Mouse (Mus musculus): ENCODE measurements around the gene Ranbp17. TPM values are rescaled to one million over a fixed set of nuclear protein-coding genes. Genes with fewer than 3 reads are reported as not detected.

The Ranbp17 gene
- polyA plus RNA-seq (2012): 0.15 and 0.34 TPM in 2 replicates

GRCm38 (mm10) chr11:33513376-33513991 is at the start of gene Ranbp17:
Ranbp17 (minus strand) TSS chr11:33513746.

GRCm38 (mm10) chr11:33276637-33277036 is 236.9 kb downstream of the Ranbp17 start, which contains the start of gene Gm12117:
Gm12117 (minus strand) TSS chr11:33276737.

GRCm38 (mm10) chr11:33203383-33204328 is 309.9 kb downstream of the Ranbp17 start, which contains the start of gene Tlx3:
Tlx3 (minus strand) TSS chr11:33203589.

GRCm38 (mm10) chr11:33162998-33163506 is 350.5 kb downstream of the Ranbp17 start, which contains the start of gene Npm1:
Npm1 (minus strand) TSS chr11:33163206.

Other genes starting within 250 kb of the Ranbp17 start
- not detected in 2 replicates for gene Gm12117, start 237.0 kb downstream of the Ranbp17 start, polyA plus RNA-seq (2012)
- gene Gabrp, start 65.2 kb upstream of the Ranbp17 start, polyA plus RNA-seq (2012): not detected in 2 replicates
- gene D130052B06Rik, start 85.6 kb upstream of the Ranbp17 start, polyA plus RNA-seq (2012): not detected in 2 replicates

All from megakaryocyte-erythroid progenitor cell, adult 5 weeks (primary cell).